Mouse (Mus musculus) lung, postnatal 10 days (tissue): Measurements from ENCODE around the gene Tnpo1.
"Not testable (repeated sequence)": the region's sequence is repeated elsewhere in the genome, so short reads cannot be mapped to it uniquely, and the experiment has no call there.

ENCODE experiments used
- DNase-seq: peaks from one replicate; pipeline ENCODE4 v3.0.0; 2021

The Tnpo1 gene

GRCm38 (mm10) chr13:98883774-98884173 is 42.4 kb downstream of the Tnpo1 start:
- DNase-seq, result no peak

DNA sequence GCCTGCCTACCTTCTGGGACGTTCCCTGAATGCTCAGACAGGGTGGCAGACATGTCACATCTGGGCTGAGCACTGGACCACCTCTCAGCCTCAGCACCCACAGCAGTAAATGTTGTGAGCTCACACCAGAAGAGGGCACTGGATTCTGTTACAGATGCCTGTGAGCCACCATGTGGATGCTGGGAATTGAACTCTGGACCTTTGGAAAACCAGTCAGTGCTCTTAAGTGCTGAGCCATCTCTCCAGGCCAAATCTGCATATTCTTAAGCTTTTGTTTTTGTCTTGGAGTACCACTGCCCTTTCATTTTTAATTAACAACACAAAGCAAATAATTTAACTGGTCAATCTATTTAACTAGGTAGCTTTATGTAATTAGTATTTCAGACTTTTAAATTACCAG is 44.2 kb downstream of the Tnpo1 start:
- no peak for DNase-seq

DNA sequence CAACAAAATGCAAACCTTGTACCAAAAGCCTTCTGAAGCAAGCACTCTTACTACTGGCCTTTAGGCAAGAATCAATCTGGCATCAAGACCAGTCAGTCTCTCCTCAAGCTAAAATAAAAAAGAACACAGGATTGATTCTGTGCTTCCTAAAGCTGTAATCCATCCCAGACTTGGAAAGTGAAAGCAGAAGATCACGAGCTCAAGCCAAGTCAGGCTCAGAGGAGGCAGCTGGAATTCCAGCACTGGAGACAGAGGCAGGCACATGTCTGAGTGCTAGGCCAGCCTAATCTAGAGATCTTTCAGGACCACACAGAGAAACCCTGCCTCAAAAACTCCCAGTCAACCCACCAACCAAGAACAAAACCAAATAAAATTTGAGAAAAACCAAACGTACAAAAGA is 45.8 kb downstream of the Tnpo1 start:
- no peak for DNase-seq

- no peak for DNase-seq
Observed at GRCm38 (mm10) chr13:98879422-98879821, 46.8 kb downstream of the Tnpo1 start.

- DNase-seq, result no peak
Observed at GRCm38 (mm10) chr13:98877165-98877564, 49.0 kb downstream of the Tnpo1 start.

GRCm38 (mm10) chr13:98874727-98875126 is 51.5 kb downstream of the Tnpo1 start:
- DNase-seq, result no peak

- no peak for DNase-seq
Observed at GRCm38 (mm10) chr13:98872273-98872847, 53.8 kb downstream of the Tnpo1 start.

DNA sequence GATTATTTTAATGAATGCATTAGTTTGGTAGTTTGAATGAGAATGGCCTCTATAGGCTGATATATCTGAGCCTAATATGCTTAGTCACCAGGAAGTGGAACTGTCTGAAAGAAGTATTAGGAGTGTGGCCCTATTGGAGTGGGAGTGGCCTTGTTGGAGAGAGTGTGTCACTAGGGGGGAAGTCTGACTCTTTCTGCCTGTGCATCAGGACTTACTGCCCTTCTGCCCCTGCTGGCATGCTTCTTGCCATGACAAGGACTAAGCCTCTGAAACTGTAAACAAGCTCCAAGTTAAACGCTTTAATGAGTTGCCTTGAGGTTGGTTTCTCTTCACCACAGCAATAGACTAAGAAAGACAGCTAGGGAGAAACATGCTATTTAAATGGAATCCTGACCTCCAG is 54.9 kb downstream of the Tnpo1 start:
- DNase-seq, result no peak

GRCm38 (mm10) chr13:98868236-98868923 is 57.8 kb downstream of the Tnpo1 start:
- no peak for DNase-seq

DNA sequence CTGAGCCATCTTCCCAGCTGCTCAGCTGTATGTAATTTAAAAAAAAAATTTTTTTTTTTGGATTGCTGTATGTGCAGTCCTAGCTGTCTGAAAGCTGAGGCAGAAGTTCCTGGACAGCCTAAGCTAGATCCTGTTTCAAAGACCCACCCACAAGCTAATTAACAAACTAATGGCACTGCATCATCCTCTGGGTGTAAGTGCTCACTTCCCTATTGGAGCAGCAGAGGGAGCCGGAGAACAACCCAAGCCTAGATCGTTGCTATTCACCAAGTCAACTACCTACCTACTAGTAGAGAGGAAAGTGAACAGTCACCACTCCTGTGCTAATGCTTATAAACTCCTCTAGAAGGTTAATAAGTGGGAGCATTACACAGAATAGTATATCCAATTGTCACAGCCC is 58.4 kb downstream of the Tnpo1 start:
- peak; percentile 73 for DNase-seq

DNA sequence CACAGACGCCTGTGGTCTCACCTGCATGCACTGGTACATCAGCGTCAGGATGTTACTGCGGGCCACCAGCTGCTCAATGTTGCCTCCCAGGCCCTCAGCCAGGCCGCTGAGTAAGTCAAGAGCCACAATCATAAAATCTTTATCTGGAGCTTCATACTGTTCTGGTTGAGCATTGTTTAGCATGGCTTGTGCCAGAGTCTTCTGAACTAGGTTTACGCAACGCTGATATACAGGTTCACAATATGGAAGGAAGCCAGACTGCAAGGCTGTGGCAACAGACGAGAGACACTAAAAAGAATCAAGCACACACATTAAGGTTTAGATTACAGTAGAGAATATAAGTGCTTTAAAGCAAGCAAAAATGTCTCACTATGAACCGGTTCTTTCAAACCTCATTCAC is 70.9 kb downstream of the Tnpo1 start:
- DNase-seq, result no peak

GRCm38 (mm10) chr13:98845794-98846193 is 80.4 kb downstream of the Tnpo1 start:
- no peak for DNase-seq

GRCm38 (mm10) chr13:98836423-98837088 is 89.6 kb downstream of the Tnpo1 start:
- no peak for DNase-seq

DNA sequence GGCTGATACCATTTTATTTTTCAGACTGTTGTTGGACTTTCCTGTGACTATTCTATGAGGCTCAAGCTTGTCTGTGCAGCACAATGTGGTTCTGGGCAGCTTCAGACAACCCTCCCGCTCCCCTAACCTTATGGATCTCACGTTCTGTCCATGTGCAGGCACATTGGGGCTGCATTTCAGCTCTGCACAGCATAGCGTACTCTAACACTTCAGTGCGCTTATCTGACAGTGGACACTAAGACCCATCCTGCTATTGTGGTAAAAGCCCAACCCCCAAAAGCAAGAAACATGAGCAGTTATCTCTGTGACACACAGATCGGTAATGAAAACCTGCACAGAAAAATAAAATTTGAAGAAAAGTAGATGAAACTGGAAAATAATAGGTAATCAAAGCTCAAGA is 90.4 kb downstream of the Tnpo1 start:
- DNase-seq, result no peak

DNA sequence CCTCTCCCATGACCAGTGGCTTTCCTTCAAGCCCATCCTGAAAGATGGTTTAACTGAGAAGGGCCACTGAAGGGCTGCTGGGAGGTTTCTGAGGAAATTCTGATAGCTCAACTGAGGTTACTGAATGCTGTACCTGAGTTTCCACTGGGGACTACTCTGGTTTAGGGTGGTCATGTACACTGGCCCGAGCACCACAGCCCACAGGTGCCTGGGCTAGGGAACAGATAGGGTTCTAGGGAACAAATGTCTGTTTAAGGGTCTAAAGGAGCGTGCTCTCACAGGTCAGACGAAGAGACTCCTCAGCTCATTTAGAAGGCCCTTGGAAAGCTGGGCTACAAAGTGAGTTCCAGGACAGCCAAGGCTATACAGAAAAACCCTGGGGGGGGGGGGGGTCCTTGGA is 91.5 kb downstream of the Tnpo1 start:
- no peak for DNase-seq

DNA sequence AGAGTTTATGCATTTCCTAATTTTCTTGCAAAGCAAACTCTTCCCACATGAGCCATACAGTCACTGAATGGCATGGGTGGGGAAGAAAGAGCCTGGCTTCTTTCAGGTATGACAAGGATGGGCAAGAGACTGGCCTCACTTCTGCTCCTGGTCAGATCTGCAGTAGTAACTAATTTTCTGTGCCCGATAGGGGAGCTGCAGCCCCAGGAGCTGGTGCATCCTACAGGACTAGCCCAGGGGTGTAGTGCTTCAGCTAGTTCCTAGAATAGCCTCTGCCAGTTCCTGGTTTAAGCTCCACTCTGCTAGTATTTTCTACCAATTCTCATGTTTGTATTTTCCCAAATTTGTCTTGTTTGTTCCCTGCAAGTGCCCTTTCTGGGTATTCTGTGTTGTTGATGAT is 92.0 kb downstream of the Tnpo1 start:
- DNase-seq, result no peak

DNA sequence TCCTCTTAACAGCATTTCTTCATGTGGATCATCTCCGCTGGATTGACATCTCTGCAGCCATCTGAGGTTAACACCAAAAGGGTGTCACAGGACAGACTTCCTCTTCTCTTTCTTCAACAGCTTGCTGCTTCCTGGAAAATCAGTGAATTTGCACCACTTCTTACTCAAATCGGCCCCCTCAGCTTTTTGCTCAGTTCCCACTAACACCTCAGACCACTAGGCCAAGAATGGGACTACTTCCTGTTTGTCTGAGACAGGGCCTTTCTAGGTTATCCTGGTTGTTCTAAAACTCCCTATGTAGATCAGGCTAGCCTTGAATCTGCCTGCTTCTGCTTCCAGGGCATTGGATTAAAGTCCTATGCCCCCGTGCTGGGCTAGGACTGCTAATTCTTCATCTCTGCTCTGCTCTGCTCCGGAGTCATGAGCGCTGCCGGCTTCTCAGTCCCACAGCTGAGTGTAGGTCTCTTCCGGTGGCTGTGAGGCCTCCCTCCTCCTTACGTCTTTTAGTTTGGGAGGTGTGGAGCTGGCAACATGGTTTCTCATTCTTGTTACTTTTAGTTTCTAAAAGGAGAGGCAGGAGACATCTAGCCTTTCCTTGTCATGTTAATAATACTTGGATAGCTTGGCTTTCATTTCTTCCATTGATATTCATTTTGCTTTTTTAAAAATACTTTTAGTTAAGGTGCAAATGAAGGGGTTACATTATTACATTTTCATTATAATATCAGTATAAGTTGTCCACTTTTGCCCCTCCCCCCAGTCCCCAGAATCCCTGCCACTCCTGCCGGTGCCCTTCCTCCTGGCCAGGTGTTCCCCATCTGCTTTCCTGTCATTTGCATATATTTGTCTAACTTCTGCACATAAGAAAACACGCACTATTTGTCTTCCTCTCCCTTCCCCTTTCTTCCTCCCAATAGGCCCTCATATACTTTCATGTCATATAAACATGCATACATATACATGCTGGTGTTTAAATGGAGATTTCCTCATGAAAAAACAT is 93.4 kb downstream of the Tnpo1 start:
- no peak for DNase-seq

DNA sequence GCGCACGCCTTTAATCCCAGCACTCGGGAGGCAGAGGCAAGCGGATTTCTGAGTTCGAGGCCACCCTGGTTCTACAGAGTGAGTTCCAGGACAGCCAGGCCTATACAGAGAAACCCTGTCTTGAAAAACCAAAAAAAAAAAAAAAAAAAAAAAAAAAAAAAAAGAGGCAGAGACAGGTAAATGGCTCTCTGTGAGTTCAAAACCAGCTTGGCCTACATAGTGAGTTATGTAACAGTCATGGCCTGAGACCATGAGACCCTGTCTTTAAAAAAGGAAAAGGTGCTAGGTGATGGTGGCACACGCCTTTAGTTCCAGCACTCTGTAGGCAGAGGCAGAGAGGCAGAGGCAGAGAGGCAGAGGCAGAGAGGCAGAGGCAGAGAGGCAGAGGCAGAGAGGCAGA is 97.2 kb downstream of the Tnpo1 start:
- not testable (repeated sequence) for DNase-seq

- DNase-seq, result no peak
Observed at GRCm38 (mm10) chr13:98825574-98825973, 100.6 kb downstream of the Tnpo1 start.

GRCm38 (mm10) chr13:98819094-98819493 is 107.1 kb downstream of the Tnpo1 start:
- no peak for DNase-seq

- DNase-seq, result no peak
Observed at GRCm38 (mm10) chr13:98818205-98818604, 108.0 kb downstream of the Tnpo1 start.

GRCm38 (mm10) chr13:98817766-98818165 is 108.4 kb downstream of the Tnpo1 start:
- DNase-seq, result no peak

GRCm38 (mm10) chr13:98816981-98817660 is 109.1 kb downstream of the Tnpo1 start:
- DNase-seq, result not testable (repeated sequence)
